Mouse (Mus musculus) hindbrain, embryonic 16.5 days (tissue): ENCODE results near the gene Negr1. TPM values are rescaled to one million over a fixed set of nuclear protein-coding genes. Genes with fewer than 3 reads are reported as not detected.

ENCODE experiments used
- ATAC-seq: fragments of 200-750 bp; cut with Nextera tagmentation; 2 replicates; pipeline ENCODE4 v1.8.0; 2017; ENCODE audit warnings: moderate TSS enrichment, moderate library complexity
- H3K27ac ChIP-seq: fragments of 300-500 bp; sonication (generic); 2 replicates; pipeline ENCODE4 v1.5.1; 2014; ENCODE audit warnings: low read depth, mild to moderate bottlenecking, control low read depth, low read length, moderate library complexity
- H3K27me3 ChIP-seq: fragments of 300-500 bp; sonication (generic); replicated peaks from 2 replicates; pipeline ENCODE4 v1.6.1; 2014; ENCODE audit warnings: low read length; ENCODE audit not compliant: control insufficient read depth, insufficient read depth
- H3K36me3 ChIP-seq: fragments of 300-500 bp; sonication (generic); 2 replicates; pipeline ENCODE4 v1.6.1; 2014; ENCODE audit warnings: mild to moderate bottlenecking, low read length, moderate library complexity, mixed read lengths; ENCODE audit not compliant: control insufficient read depth, insufficient read depth
- H3K4me1 ChIP-seq: fragments of 300-500 bp; sonication (generic); 2 replicates; pipeline ENCODE4 v1.6.1; 2014; ENCODE audit warnings: low read depth, low read length; ENCODE audit not compliant: control insufficient read depth, insufficient read depth
- H3K4me2 ChIP-seq: fragments of 300-500 bp; sonication (generic); 2 replicates; pipeline ENCODE4 v1.6.1; 2014; ENCODE audit warnings: mild to moderate bottlenecking, low read length, control low read depth, moderate library complexity
- H3K4me3 ChIP-seq: fragments of 300-500 bp; sonication (generic); 2 replicates; pipeline ENCODE4 v1.5.1; 2014; ENCODE audit warnings: mild to moderate bottlenecking, low read length, control low read depth, moderate library complexity
- H3K9ac ChIP-seq: fragments of 300-500 bp; sonication (generic); 2 replicates; pipeline ENCODE4 v1.6.1; 2014; ENCODE audit warnings: low read depth, mild to moderate bottlenecking, control low read depth, low read length, moderate library complexity
- H3K9me3 ChIP-seq: fragments of 300-500 bp; sonication (generic); 2 replicates; pipeline ENCODE4 v1.6.1; 2014; ENCODE audit warnings: mild to moderate bottlenecking, low read length, moderate library complexity; ENCODE audit not compliant: control insufficient read depth
- WGBS: fragments of 180-500 bp; shearing (Covaris S2); extraction: QIAGEN DNeasy Blood & Tissue Kit; methylation state at CpG from one replicate; pipeline ENCODE4 v1.1.7; 2014; 5-methylcytosine and 5-hydroxymethylcytosine counted together
- polyA plus RNA-seq: library from polyadenylated mRNA; unstranded; fragments of >200 nt; fragmentation: Nextera tagmentation; extraction: Ambion mirVana; gene quantifications from 2 replicates; pipeline ENCODE4 v1.2.1, GENCODE M21; 2015

The Negr1 gene
- polyA plus RNA-seq, 1 experiment from 2014 or later: 46.0 TPM

GRCm38 (mm10) chr3:156895322-156895721 is 333.7 kb downstream of the Negr1 start:
- ATAC-seq: peak; percentile 70
- no peaks in the 10 kb centered on the region for H3K4me1 ChIP-seq
- H3K27me3 ChIP-seq: no peaks in the 10 kb centered on the region
- no peak overlapping the region for H3K4me3 ChIP-seq
- H3K9me3 ChIP-seq: no peaks in the 10 kb centered on the region
- H3K27ac ChIP-seq: no peak overlapping the region
- H3K4me2 ChIP-seq: no peak overlapping the region
- no peak overlapping the region for H3K9ac ChIP-seq
- 45% methylated on average over 4 of the region's 4 CpGs for WGBS
- H3K36me3 ChIP-seq: no peaks in the 10 kb centered on the region

DNA sequence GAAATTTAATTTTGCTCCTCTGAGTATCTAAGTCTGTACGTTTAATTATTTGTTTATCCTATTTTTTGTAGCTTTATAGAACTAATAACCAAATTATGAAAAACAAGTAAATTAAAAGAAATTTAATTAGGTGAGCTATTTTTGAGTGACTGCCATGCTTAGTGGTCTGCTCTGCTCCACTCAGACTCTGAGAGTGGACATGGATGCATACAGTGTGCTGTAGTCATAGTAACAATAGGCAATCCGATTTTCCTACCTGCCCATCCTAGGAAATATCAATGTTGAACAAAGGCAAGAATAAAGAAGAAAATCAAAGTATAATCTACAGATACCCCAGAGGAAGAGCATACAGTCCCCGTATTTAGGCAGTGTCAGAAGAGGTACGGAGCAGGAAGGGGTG is 334.5 kb downstream of the Negr1 start:
- Histone ChIP-seq H3K27me3 (no peaks in the 10 kb centered on the region), H3K27ac (no peak overlapping the region), H3K4me2 (no peak overlapping the region), H3K36me3 (no peaks in the 10 kb centered on the region), H3K9me3 (no peaks in the 10 kb centered on the region), H3K9ac (no peak overlapping the region), H3K4me1 (no peaks in the 10 kb centered on the region), H3K4me3 (no peak overlapping the region)
- no peak for ATAC-seq
- 78% methylated on average over 4 of the region's 4 CpGs for WGBS

GRCm38 (mm10) chr3:156896552-156896951 is 335.0 kb downstream of the Negr1 start:
- no peak overlapping the region for H3K27ac ChIP-seq
- no peak overlapping the region for H3K4me3 ChIP-seq
- H3K4me1 ChIP-seq: no peaks in the 10 kb centered on the region
- 56% methylated on average over 1 of the region's 1 CpGs for WGBS
- H3K9me3 ChIP-seq: no peaks in the 10 kb centered on the region
- no peak overlapping the region for H3K4me2 ChIP-seq
- no peaks in the 10 kb centered on the region for H3K27me3 ChIP-seq
- no peak for ATAC-seq
- no peaks in the 10 kb centered on the region for H3K36me3 ChIP-seq
- no peak overlapping the region for H3K9ac ChIP-seq

- H3K9ac ChIP-seq: no peak overlapping the region
- no peak overlapping the region for H3K27ac ChIP-seq
- no peak overlapping the region for H3K4me3 ChIP-seq
- no peak for ATAC-seq
- 92% methylated on average over 3 of the region's 3 CpGs for WGBS
- H3K4me2 ChIP-seq: no peak overlapping the region
- peaks cover 5% of the 10 kb centered on the region; the same call in 1 of the 2 replicates for H3K4me1 ChIP-seq
- no peaks in the 10 kb centered on the region for H3K27me3 ChIP-seq
- no peaks in the 10 kb centered on the region for H3K36me3 ChIP-seq
- H3K9me3 ChIP-seq: no peaks in the 10 kb centered on the region
These were observed 339.5 kb downstream of the Negr1 start for GRCm38 (mm10) chr3:156901140-156901539.

DNA sequence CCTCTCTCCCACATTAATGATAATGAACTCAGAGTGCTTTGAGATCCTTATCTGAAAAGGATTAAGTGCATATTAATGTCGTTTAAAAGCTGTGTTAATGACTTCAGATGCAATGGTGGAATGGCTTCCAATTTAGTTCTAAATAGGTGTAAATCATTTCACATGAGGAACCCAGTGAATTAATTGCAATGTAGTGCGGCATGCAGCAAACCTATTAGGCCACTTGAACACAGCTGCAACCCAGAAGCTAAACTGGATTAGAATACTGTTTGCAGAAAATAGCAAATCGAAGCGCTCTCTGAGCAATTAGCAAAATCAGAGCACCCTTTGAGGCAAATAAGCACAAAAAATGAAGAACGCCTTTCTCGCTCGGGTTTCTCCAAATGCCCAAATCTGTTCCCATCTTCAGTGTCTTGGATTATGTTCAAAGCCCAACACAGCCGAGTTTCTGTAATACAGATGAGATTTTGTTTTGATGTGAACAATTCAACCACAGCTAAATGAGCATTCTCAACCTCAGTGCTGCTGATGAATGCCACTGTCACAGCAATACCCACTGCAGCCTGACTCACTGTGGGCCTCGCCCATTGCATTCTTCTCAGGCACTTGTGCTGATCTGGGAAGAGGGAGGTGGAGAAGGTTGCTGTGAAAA is 342.5 kb downstream of the Negr1 start:
- Histone ChIP-seq H3K9ac (no peak overlapping the region), H3K4me3 (no peak overlapping the region), H3K4me1 (peaks cover 5% of the 10 kb centered on the region; the same call in 1 of the 2 replicates), H3K27me3 (no peaks in the 10 kb centered on the region), H3K4me2 (no peak overlapping the region; the same call in 1 of the 2 replicates), H3K9me3 (no peaks in the 10 kb centered on the region), H3K36me3 (no peaks in the 10 kb centered on the region), H3K27ac (peak overlapping the region; percentile 40; the same call in 1 of the 2 replicates)
- 50% methylated on average over 9 of the region's 9 CpGs for WGBS
- peak; percentile 52; the same call in 1 of the 2 replicates for ATAC-seq

- no peaks in the 10 kb centered on the region for H3K9me3 ChIP-seq
- H3K27ac ChIP-seq: no peak overlapping the region
- no peaks in the 10 kb centered on the region for H3K27me3 ChIP-seq
- H3K36me3 ChIP-seq: no peaks in the 10 kb centered on the region
- ATAC-seq: no peak
- H3K4me3 ChIP-seq: no peak overlapping the region
- no peak overlapping the region for H3K9ac ChIP-seq
- no peaks in the 10 kb centered on the region for H3K4me1 ChIP-seq
- no peak overlapping the region for H3K4me2 ChIP-seq
- 86% methylated on average over 3 of the region's 3 CpGs for WGBS
These were observed 351.2 kb downstream of the Negr1 start for GRCm38 (mm10) chr3:156912816-156913215.

DNA sequence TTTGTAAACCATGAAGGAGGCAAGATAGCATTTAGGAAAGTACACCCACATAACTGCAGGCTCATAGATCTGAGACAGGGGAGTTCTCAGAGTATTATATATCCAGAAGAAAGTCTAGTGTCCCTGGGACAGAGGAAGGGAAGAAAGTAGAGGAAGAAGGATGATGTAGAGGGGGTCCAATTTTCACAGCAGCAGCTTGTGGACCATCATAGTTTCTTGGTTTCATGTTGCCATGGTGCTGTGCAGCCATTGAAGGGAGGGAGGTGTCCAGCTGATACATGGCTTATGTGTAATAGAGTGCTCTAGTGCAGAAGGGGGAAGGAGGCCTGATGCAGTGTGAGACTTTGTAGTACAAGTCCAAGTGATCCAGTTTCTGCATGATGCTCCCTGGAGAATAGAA is 359.8 kb downstream of the Negr1 start:
- H3K4me3 ChIP-seq: no peak overlapping the region
- H3K4me1 ChIP-seq: no peaks in the 10 kb centered on the region
- ATAC-seq: no peak; the same call in 1 of the 2 replicates
- no peak overlapping the region for H3K4me2 ChIP-seq
- no peak overlapping the region for H3K9ac ChIP-seq
- no peaks in the 10 kb centered on the region for H3K27me3 ChIP-seq
- H3K36me3 ChIP-seq: no peaks in the 10 kb centered on the region
- peak overlapping the region; percentile 39; the same call in 1 of the 2 replicates for H3K27ac ChIP-seq
- H3K9me3 ChIP-seq: no peaks in the 10 kb centered on the region

- Histone ChIP-seq H3K4me1 (no peaks in the 10 kb centered on the region), H3K4me3 (no peak overlapping the region), H3K27ac (no peak overlapping the region), H3K9me3 (no peaks in the 10 kb centered on the region), H3K27me3 (no peaks in the 10 kb centered on the region), H3K9ac (no peak overlapping the region), H3K4me2 (no peak overlapping the region), H3K36me3 (no peaks in the 10 kb centered on the region)
- no peak for ATAC-seq
- WGBS: 71% methylated on average over 1 of the region's 1 CpGs
These were observed 361.6 kb downstream of the Negr1 start for GRCm38 (mm10) chr3:156923159-156923558.

GRCm38 (mm10) chr3:156925102-156925501 is 363.5 kb downstream of the Negr1 start:
- no peaks in the 10 kb centered on the region for H3K9me3 ChIP-seq
- WGBS: 89% methylated on average over 5 of the region's 5 CpGs

More at GRCm38 (mm10) chr3:156925102-156925501, 363.5 kb downstream of the Negr1 start:
- no peak overlapping the region for H3K27ac ChIP-seq
- no peak overlapping the region for H3K9ac ChIP-seq
- no peak overlapping the region for H3K4me2 ChIP-seq
- no peaks in the 10 kb centered on the region for H3K27me3 ChIP-seq
- H3K4me1 ChIP-seq: no peaks in the 10 kb centered on the region
- no peak overlapping the region for H3K4me3 ChIP-seq
- no peak for ATAC-seq
- no peaks in the 10 kb centered on the region for H3K36me3 ChIP-seq
